Mouse (Mus musculus) urinary bladder, postnatal 14 days (tissue): ENCODE results near the gene Ipo11.
"Not testable (repeated sequence)": the region's sequence is repeated elsewhere in the genome, so short reads cannot be mapped to it uniquely, and the experiment has no call there.

Source experiments
- DNase-seq: peaks from one replicate; pipeline ENCODE4 v3.0.0; 2021; ENCODE audit warnings: low spot score

Ipo11 gene

DNA sequence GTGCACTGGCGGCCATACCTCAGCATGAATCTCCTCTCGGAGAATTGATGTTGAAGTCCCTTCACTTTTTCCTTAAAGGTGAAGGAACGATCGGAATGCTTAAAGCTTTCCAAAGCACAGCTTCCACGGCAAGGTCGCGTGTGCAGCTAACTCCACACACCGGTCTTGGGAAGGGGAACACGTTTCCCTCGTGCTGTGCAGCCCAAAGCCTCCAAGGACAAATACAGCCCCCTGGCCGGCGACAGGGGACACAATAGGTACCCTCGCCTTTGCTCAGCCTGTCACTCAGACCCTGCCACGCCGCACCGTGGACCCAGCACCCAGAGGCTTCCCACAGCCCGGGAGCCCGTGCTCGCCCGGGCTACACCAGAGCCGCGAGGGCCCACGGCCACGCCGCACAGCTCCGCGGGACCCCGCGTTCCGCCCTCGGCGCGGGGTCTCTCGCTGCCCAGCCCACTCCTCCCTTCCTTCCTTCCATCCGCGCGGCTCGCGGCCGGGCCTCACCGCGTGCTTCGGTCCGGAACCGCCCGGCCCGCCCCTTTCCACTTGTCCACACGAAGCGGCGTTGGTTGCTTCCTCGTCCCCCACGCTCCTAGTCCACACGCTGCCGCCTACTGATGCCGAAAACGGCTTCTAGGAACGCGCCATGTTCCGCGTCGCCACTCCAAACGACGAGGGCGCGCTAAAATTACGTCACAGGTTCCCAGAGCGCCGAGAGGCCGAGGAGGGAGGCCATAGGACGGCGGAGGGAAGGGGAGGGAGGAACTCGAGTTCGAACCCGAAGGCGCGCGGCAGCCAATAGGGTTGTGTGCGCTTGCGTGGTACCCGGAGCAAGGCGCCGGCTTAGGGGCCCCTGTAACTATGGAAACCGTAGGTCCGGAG, at the start of gene Ipo11:
TSS of gene Ipo11 (minus strand) at position 703 of the 882 bp plus-strand sequence.
- peak; percentile 92 for DNase-seq

DNA sequence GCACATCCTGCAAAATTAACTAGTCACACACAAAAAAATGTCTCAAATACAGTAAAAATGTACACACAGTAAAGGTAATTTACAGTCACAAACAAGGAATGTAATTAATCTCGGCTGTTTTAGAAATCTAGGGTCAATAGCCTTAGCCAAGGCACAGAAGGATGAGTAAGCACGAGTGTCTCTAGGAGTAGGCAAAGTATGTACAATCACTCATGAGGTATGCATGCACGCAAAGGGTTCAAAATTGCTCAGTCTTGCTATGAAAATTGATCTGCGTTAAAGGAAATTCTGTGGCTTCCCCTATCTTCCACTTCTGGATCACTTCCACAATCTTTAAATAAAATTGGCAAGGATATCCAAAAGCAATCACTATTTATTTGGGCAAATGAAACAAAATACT, 24.7 kb upstream of the Ipo11 start:
- DNase-seq, result no peak

DNA sequence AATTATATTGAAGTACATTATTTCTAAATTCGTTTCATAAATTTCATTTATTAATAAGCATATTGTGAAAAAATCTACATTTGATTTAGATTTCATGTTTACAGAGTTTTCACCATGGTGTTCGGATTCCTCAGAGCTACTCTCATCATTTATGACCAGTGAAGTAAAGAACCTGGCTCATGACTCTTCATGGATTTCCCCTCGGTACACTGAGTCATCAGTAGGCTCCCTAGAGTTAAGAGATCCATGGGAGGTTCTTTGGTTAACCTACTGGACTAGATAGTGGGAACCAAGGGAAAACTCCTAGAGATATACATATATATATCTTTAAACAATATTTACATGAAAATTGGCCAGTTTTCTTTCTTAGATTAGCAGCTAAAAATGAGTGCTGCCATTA, 23.8 kb upstream of the Ipo11 start:
- DNase-seq, result no peak

DNA sequence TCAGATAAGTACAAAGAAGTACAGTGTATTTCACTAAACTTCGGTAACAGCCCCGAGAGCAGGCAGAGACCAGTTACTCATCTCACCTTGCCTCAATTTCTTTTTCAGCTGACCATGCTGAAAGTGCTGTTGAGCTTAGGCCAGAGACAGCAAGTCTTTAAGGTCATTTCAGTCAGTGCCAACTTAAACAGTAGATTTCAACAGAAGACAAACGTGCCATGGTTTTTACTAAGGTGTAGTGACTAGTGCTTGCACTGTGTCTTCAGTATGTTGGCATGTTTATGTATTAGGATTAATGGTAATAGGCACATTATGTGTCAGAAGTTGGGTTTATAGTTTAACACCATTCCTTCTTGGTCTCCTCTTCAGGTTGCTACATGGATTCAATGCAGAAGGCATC, 21.5 kb upstream of the Ipo11 start:
- DNase-seq, result no peak

DNA sequence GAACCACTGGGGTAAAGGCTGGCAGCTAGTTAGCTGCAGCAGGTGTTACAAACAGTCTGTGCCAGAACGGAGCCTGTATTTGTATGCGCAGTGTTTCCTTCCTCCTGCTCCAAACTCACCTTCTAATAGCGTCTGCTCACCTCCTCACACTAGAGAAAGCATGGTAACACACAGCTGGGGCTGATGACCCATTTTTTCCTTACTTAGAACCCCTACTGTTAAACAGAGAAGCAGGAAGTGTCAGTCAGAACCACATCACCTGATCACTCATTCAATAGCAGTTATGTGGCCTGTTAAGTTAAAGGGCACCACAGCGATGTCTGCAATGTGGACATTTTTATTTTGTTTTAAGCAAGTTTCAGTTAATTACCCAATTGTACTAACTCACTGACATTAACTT, 20.8 kb upstream of the Ipo11 start:
- no peak for DNase-seq

DNA sequence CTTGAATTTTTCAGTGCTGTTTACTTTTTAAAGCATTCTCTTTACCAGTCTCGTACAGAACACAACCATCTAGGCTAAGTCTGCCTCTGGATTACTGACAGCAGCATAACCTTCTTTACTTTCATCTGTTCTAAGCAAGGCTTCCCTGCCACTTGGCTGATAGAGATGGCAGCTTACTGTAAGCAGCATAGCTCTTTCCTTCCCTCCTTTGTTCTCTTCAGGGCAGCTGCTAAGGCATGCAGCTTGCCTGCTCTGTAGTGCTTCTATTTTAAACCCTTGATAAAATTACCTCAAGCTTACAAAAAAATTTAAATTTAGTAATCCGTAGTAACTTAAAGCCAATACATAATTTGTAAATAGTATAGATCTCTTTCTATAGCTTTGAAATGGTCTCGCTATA, 18.1 kb upstream of the Ipo11 start:
- no peak for DNase-seq

DNA sequence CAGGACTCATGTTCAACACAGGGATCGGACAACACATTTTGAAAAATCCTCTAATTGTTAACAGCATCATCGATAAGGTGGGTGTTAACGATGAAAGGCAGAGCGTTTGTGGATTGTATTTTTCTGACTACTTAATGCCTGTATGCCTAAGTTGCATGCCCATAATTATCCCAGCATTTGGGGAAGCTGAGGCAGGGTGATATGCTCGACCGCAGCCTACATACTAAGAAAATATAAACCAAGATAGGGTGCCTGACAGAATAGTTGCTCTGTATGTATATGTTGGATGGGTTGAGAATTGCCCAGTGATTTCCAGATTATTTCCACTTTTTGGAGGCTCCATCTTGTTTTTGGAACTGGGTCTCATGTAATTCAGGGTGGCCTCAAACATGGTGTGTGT, 10.8 kb upstream of the Ipo11 start:
- no peak for DNase-seq

DNA sequence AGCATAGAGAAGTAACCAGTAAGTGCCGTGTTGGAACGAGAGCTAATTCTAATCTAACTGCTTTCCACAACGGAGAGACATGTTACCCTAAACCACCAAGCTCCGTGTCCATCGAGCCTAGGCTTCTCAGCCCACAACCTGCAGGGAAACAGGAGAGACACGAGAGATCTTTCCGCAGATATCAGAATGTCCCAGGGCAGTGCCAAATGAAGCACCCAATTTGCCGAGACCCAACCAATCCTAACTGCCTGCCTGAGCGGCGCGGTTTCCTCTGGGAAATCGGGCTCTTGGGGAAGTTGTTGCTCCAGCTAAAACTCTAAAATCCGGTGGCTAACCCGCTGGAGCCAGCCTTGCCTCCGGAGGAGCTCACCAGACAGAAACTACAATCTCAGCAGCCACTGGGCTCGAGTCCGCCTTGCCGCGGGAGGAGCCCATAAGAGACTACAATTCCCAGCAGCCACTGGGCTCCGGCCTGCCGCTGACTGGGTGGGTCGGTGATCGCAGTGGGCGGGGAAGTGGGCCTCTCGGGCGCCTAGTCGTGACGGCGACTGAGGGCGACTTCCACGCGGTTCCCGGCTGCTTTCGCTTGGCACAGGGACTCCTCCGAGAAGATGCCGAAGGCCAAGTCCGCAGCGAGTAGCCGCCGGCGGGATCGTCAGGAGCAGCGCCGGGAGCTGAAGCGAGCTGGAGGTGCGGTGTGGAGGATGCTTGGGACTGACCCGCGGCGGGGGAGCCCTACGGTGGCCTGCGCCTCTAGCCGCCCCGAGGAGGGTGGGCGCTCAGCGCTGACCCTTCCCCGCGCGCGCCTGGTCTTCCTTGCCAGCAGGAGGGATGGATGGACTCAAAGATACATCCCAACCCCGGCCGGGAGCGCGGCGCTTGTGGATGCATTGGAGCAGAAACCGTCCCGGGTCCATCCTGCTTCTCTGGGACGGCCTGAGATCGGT, 10.1 kb upstream of the Ipo11 start, which contains the start of gene Dimt1:
TSS of gene Dimt1 (plus strand) at position 534 of the 947 bp plus-strand sequence.
- DNase-seq, result peak; percentile 95

DNA sequence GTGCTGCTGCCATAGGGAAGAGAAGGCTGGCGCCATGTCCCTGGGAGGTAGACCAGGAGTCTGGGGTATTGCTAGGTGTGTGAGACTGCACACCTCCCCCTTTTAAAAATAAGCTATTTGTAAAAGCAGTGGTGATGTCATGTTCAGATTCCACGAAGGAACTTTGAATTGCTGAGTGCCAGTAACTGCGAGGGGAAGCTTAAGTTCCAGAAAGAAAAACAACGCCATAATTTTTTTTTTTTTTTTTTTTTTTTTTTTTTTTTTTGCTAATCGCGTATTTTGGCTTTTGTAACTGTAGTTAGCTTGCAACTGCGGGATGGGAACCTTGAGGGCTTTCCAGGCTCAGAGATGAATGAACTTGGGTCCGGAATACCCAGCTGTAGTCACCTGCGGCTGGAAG, 8.8 kb upstream of the Ipo11 start:
- DNase-seq, result no peak

DNA sequence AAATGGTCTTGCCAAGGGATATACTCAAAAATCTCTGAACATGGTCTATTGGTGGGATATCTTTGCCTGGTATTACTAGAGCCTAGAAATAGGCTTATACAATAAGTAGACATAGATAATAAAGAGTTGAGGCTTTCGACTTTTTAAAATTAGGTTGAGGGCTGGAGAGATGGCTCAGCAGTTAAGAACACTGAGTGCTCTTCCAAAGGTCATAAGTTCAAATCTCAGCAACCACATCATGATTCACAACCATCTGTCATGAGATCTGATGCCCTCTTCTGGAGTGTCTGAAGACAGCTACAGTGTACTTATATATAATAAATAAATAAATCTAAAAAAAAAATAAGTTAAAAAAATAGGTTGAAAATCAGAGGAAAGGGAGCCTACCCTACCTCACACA, 6.0 kb upstream of the Ipo11 start:
- no peak for DNase-seq

DNA sequence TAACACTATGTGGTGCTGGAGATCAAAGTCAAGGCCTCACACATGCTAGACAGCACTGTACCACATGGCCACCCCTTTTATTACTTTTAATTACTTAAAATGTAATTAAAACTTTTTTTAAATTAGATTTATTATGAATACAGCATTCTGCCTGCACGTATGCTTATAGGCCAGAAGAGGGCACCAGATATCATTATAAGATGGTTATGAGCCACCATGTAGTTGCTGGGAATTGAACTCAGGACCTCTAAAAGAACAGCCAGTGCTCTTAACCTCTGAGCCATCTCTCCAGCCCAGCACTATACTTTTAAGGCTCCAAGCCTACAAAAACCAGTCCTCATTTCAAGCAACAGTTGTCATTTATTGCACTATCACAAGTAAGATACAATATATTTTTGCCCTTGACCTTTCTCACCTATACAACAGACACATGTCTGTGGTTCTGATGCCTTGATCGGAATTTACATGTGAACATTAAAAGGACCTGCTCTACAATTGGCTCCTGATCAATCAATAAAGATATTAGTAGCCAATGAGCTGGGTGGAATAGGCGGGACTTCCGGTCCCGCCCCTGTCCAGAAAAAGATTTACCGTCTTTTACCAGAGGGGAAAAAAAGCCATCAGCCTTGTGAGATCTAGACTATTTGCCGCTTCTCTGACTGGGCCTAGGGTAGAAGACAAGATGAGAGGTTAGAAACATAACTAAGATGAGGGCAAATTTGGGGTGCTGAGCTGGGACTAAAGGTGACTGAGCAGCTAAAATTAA, 4.6 kb upstream of the Ipo11 start:
- DNase-seq, result no peak

DNA sequence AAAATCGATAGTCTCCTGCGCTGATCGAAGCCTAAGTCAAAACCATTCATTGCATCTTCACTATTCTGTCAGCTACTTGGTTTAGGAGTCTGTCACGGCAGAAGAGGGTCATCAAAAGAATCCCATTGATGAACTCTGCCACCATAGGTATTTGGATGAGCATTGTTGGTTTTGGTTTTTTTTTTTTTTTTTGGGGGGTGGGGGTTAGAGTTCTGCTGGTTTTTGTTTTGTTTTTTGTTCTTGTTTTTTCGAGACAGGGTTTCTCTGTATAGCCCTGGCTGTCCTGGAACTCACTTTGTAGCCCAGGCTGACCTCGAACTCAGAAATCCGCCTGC, 347 bp upstream of the Ipo11 start:
- DNase-seq, result no peak

DNA sequence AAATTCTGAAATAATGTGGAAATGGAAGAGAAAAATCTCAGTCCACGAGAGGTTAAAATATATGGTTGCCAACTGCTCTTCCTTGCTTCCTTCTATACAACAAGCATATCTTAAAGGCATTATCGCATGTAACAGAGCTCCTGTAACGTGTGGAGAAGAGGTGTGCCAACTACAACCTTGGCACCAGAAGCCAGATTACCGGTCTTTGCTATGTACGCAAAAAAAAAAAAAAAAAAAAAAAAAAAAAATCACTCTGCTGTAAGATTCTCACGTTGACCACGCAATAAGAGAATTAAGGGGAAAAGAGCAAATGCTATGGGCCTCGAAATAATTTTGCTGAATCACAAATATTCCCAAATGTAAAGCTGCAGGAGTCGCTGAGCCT, 895 bp downstream of the Ipo11 start:
- no peak for DNase-seq

DNA sequence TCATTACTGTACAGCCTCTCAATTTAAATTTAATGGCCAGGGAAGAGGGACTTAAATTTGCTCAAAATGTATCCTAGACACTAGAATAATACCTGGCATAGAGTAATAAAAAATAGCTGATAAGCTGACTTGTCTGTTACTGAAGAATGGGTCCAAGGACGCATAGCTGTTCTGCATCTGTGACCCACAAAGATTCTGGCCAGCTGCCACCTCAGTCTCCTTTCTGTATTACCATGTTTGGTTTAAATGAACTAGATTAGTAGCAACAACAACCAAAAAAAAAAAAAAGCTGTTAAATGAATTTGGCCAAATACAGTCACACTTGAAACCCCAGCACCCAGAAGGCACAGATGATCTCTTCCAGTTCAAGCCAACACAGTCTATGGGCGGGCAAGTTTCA, 7.6 kb downstream of the Ipo11 start:
- DNase-seq, result no peak

DNA sequence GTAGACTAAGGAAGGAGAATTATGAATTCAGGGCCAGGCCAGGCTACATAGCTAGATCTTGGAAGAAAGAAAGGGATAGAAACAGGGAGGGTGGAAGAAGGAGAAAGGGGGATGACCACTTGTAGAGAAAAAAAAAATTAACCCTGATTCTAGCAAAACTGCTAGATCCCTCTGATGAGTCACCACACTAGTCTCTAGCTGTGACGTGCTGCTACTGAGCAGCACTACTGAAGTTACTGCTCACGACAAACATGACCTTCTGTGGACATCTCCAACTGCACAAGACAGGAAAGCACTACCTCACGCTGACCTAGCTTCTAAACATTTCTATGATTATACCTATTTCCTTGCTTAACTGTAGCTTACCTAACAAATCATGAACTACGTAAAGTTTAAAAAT, 8.5 kb downstream of the Ipo11 start:
- no peak for DNase-seq

DNA sequence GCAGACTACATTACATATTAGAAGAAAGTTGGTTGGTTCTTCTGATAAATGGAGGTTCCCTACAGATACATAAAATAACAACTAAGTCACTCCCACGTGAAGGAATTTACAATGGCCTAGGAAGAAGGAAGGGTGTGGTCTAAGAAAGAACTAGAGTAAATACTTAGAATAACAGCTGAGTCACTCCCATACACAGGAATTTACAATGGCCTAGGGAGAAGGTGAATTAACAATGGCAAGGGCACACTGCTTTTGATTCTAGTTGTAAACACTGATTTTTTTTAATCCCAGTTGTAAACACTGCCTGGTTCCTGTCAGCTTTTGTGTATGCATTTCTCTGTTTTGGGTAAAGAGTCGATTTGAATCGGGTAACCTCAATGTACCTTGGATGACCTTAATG, 10.8 kb downstream of the Ipo11 start:
- DNase-seq, result not testable (repeated sequence)

DNA sequence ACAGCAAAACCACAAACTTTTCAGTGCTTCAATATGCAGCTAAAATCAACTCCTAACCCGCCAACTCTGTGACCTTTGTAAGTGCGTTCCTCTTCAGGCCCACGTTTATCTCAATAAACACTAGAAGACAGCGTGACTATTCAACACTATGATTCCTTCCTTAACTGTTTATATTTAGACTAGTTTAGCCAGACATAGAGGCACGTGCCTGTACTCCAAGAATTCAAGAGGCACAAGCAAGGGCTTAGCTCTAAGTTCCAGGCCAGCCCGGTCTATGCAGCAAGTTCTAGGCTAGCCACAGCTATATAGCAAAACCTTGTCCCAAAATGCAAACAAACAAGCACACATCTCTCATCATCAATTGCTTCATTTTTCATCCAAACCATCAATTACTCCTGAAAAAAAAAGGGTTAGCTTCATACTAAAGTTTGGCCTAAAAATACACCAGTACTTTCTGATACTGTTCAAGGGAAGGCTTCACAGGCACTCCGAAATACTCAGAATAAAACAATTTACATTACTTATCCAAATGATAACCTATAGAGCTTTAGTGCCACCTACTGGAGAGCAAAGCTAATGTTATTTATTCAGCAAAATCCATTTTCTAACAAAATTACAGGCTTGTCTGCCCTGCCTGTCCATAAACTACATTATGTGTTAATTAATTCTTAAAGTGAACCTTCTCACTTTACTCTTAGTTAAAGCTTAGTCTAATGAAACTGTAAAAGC, 18.3 kb downstream of the Ipo11 start:
- no peak for DNase-seq

DNA sequence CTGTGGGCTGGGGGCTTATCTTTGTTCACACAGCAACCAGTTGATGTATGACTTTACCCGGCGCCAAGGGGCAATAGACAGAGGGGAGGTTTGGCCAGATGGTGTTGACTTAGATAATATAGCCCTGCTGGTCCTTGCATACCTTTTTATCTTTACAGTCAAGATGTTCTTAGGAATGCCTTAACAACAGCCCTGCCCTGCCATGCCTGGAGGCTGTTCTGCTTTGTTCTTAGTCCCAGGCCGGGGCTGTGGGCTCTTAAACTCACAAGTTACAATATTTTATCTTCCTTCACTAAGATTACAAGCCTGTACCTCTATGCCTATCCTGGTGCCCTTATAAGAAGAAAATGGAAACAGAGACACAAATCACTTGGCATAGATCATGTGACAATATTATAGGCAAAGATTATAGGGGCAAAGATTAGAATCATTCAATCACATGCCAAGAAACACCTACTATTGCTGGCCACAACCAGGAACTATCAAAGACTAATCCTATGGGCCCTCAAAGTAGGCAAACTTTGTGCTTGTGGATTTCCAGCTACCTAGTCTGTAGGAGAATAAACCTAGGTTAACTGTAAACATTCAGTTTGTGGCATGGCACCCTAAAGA, 23.5 kb downstream of the Ipo11 start:
- DNase-seq, result no peak

DNA sequence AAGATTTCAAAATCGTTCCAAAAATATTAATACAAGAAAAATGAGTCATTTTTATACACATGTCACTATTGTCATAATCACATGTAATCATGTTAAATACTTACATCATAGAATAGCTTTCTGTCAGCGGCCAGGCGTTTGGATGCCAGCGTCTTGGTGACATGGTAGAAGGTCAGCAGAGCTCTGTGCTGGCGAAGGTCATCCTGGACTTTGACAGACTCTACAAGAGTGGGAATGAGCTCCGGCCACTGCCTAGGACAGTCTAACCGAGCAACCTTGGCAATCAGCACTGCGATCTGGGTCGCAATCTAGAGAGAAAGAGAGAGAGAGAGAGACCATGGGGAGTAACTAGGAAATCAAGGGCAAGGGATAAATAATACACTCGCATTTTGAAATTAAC, 26.7 kb downstream of the Ipo11 start:
- no peak for DNase-seq

DNA sequence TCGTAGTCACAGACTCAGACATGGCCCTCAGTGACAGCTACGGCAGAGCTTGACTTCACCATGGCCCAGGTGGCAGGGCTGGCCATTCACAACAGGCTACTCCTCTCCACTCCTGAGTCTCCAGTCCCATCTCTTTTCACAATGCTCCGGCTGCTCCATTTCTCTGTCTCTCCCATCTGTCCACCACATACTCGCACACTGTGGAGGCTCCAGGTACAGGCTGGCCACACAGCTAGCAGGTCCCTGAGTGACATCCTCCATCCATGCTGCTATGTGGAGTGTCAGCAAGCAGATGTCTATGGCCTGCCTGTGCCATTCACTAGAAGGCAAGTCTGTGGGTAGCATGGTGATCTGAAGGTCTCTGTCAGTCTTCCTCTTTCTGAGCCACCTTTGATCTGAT, 29.5 kb downstream of the Ipo11 start:
- no peak for DNase-seq

DNA sequence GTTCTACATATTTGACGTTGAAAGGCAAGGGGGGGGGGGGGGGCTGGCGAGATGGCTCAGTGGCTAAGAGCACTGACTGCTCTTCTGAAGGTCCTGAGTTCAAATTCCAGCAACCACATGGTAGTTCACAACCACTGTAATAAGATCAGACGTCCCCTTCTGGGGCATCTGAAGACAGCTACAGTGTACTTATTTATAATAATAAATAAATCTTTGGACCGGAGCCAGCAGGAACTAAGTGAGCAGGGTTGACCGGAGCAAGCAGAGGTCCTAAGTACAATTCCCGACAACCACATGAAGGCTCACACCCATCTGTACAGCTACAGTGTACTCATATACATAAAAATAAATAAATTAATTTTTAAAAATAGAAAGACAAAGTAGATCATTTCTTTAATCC, 31.6 kb downstream of the Ipo11 start:
- not testable (repeated sequence) for DNase-seq
